Mouse (Mus musculus) thymus, adult 2 months (tissue): ENCODE data around the gene Cbr3.

ENCODE experiments used
- CTCF ChIP-seq: fragments of 200-500 bp; IDR thresholded peaks from 2 replicates; pipeline ENCODE4 v1.5.1; 2012; ENCODE audit warnings: mild to moderate bottlenecking, control low read depth, low read length, moderate library complexity, borderline replicate concordance; ENCODE audit not compliant: control insufficient read depth, poor library complexity, insufficient read depth; ENCODE audit errors: extremely low read depth
- POLR2A ChIP-seq: fragments of 200-500 bp; IDR thresholded peaks from 2 replicates; pipeline ENCODE4 v1.6.1; 2012; ENCODE audit warnings: mild to moderate bottlenecking, low read length, control low read depth, moderate library complexity; ENCODE audit not compliant: control insufficient read depth, poor library complexity, insufficient read depth; ENCODE audit errors: extremely low read depth

- TF ChIP-seq POLR2A = no peak
- no peak for TF ChIP-seq CTCF
Measured at GRCm38 (mm10) chr16:93728676-93729075, 45.7 kb downstream of the Cbr3 start.
